Mouse (Mus musculus) liver, embryonic 15.5 days (tissue): ENCODE results near the gene Polr1e. TPM values are rescaled to one million over a fixed set of nuclear protein-coding genes. Genes with fewer than 3 reads are reported as not detected.

Source experiments
- ATAC-seq: fragments of 200-750 bp; cut with Nextera tagmentation; 2 replicates; pipeline ENCODE4 v1.8.0; 2017; ENCODE audit warnings: moderate number of reproducible peaks, mild to moderate bottlenecking, moderate library complexity; ENCODE audit not compliant: insufficient read depth
- H3K27ac ChIP-seq: fragments of 300-500 bp; sonication (generic); replicated peaks from 2 replicates; pipeline ENCODE4 v1.5.1; 2015; ENCODE audit warnings: mild to moderate bottlenecking, inconsistent platforms
- H3K27me3 ChIP-seq: fragments of 300-500 bp; sonication (generic); 2 replicates; pipeline ENCODE4 v1.6.1; 2015; ENCODE audit warnings: mild to moderate bottlenecking, inconsistent platforms
- H3K36me3 ChIP-seq: fragments of 300-500 bp; sonication (generic); replicated peaks from 2 replicates; pipeline ENCODE4 v1.6.1; 2015; ENCODE audit warnings: moderate library complexity, mild to moderate bottlenecking, inconsistent platforms
- H3K4me1 ChIP-seq: fragments of 300-500 bp; sonication (generic); replicated peaks from 2 replicates; pipeline ENCODE4 v1.6.1; 2015; ENCODE audit warnings: inconsistent platforms
- H3K4me2 ChIP-seq: fragments of 300-500 bp; sonication (generic); 2 replicates; pipeline ENCODE4 v1.6.1; 2015; ENCODE audit warnings: moderate library complexity, mild to moderate bottlenecking, inconsistent platforms
- H3K4me3 ChIP-seq: fragments of 300-500 bp; sonication (generic); replicated peaks from 2 replicates; pipeline ENCODE4 v1.5.1; 2015; ENCODE audit warnings: mild to moderate bottlenecking, inconsistent platforms
- H3K9ac ChIP-seq: fragments of 300-500 bp; sonication (generic); 2 replicates; pipeline ENCODE4 v1.6.1; 2015; ENCODE audit warnings: moderate library complexity, mild to moderate bottlenecking, inconsistent platforms
- H3K9me3 ChIP-seq: fragments of 300-500 bp; sonication (generic); replicated peaks from 2 replicates; pipeline ENCODE4 v1.6.1; 2016; ENCODE audit warnings: inconsistent platforms
- WGBS: fragments of 180-500 bp; shearing (Covaris S2); methylation state at CpG from one replicate; pipeline ENCODE4 v1.1.7; 2015; ENCODE audit warnings: mixed read lengths; ENCODE audit not compliant: insufficient replicate concordance; 5-methylcytosine and 5-hydroxymethylcytosine counted together
- polyA plus RNA-seq: library from polyadenylated mRNA; unstranded; fragments of >200 nt; fragmentation: Nextera tagmentation; extraction: Ambion mirVana; gene quantifications from 2 replicates; pipeline ENCODE4 v1.2.1, GENCODE M21; 2015

Gene Polr1e
- polyA plus RNA-seq, 1 experiment from 2014 or later: 15.6 TPM

- no peak for ATAC-seq
- no peak overlapping the region for H3K27ac ChIP-seq
Observed at GRCm38 (mm10) chr4:45005452-45005851, 12.9 kb upstream of the Polr1e start.

DNA sequence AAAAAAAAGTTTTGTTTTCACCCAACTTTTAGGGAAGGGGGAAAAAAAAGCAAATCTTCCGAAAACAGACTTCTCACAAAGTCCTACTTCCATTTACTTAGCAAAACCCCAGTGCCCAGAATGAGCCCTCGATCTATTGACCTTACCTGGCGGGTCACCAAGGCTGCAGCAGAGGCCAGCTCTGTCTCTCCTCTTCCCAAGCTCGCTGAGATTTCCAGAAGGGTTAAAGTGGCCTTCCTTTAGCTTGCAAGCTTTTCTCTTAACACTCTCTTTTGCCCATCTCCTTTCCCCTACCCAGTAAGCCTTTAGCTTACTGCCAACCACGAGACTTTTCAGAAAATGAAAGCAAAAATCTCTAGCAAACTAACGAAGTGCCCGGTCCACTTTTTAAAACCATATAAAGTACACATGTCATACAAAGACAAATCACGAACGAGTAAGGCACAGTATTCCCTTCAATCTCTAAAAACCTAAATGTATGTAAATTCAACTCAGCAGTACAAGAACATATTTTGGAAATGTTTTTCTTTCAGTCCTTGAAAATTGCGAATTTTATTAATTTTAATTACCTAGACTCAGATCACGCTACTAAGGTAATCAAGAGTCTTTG is 7.5 kb upstream of the Polr1e start:
- Histone ChIP-seq H3K27me3 (no peaks in the 10 kb centered on the region), H3K4me3 (peak overlapping the region; percentile 77), H3K9me3 (no peaks in the 10 kb centered on the region), H3K9ac (peak overlapping the region; percentile 82), H3K4me1 (peaks cover 27% of the 10 kb centered on the region), H3K36me3 (no peaks in the 10 kb centered on the region), H3K4me2 (peak overlapping the region; percentile 86), H3K27ac (peak overlapping the region; percentile 99)
- no peak for ATAC-seq
- WGBS: 11% methylated on average over 11 of the region's 11 CpGs

More at GRCm38 (mm10) chr4:45005452-45005851, 12.9 kb upstream of the Polr1e start:
- H3K4me3 ChIP-seq: no peak overlapping the region
- no peak overlapping the region for H3K4me2 ChIP-seq
- no peaks in the 10 kb centered on the region for H3K27me3 ChIP-seq
- H3K9ac ChIP-seq: no peak overlapping the region
- no peaks in the 10 kb centered on the region for H3K36me3 ChIP-seq
- peaks cover 18% of the 10 kb centered on the region for H3K4me1 ChIP-seq
- WGBS: 47% methylated on average over 3 of the region's 3 CpGs
- H3K9me3 ChIP-seq: no peaks in the 10 kb centered on the region

DNA sequence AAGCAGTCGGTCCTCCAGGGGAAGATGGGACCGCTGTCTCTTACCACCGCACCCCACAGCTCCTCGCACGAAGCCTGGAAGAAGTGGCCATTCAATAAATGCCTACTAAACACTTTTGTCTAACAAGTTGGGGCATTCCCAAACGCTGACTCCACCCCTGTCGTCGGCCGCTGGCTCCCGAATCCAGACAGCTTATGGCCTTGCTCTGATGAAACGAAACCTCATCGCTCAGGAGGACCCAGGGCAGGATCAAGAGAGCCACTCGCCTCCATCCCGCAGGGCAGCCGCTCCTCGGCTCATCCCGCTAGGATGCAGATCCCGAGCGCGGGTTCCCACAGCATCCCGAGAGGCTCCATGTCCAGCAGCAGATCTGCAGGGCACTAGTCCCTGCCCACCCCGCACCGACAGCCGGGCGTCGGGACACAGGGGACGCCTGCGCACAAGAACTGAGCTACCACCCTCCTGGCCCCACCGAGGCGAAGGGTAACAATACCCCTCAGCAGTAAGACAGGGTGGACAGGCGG is 6.7 kb upstream of the Polr1e start:
- peak overlapping the region; percentile 82 for H3K9ac ChIP-seq
- WGBS: under 1% methylated on average over 31 of the region's 31 CpGs
- H3K36me3 ChIP-seq: no peaks in the 10 kb centered on the region
- ATAC-seq: no peak
- peak overlapping the region; percentile 86 for H3K4me2 ChIP-seq
- peaks cover 27% of the 10 kb centered on the region for H3K4me1 ChIP-seq
- H3K27ac ChIP-seq: peak overlapping the region; percentile 99
- no peaks in the 10 kb centered on the region for H3K9me3 ChIP-seq
- peak overlapping the region; percentile 77 for H3K4me3 ChIP-seq
- no peaks in the 10 kb centered on the region for H3K27me3 ChIP-seq

- H3K4me1 ChIP-seq: peaks cover 27% of the 10 kb centered on the region
- peak; percentile 95 for ATAC-seq
- H3K36me3 ChIP-seq: no peaks in the 10 kb centered on the region
- H3K4me3 ChIP-seq: peak within 1 kb of the TSS; percentile 77
- H3K4me2 ChIP-seq: peak within 1 kb of the TSS; percentile 86
- no peaks in the 10 kb centered on the region for H3K27me3 ChIP-seq
- H3K27ac ChIP-seq: peak within 1 kb of the TSS; percentile 99
- H3K9me3 ChIP-seq: no peaks in the 10 kb centered on the region
- peak within 1 kb of the TSS; percentile 82 for H3K9ac ChIP-seq
- WGBS: under 1% methylated on average over 61 of the region's 63 CpGs
Observed at GRCm38 (mm10) chr4:45012105-45012975, 6.0 kb upstream of the Polr1e start, which contains the start of gene Zbtb5. TSS of gene Zbtb5 (minus strand) at chr4:45012412.

- H3K4me3 ChIP-seq: peak overlapping the region; percentile 71
- H3K9me3 ChIP-seq: no peaks in the 10 kb centered on the region
- H3K4me1 ChIP-seq: peaks cover 30% of the 10 kb centered on the region
- no peak for ATAC-seq
- under 1% methylated on average over 13 of the region's 13 CpGs for WGBS
- H3K36me3 ChIP-seq: no peaks in the 10 kb centered on the region
- H3K27ac ChIP-seq: peak overlapping the region; percentile 99
- H3K27me3 ChIP-seq: no peaks in the 10 kb centered on the region
- peak overlapping the region; percentile 86 for H3K4me2 ChIP-seq
- peak overlapping the region; percentile 77 for H3K9ac ChIP-seq
Observed at GRCm38 (mm10) chr4:45013031-45013431, 5.4 kb upstream of the Polr1e start.

DNA sequence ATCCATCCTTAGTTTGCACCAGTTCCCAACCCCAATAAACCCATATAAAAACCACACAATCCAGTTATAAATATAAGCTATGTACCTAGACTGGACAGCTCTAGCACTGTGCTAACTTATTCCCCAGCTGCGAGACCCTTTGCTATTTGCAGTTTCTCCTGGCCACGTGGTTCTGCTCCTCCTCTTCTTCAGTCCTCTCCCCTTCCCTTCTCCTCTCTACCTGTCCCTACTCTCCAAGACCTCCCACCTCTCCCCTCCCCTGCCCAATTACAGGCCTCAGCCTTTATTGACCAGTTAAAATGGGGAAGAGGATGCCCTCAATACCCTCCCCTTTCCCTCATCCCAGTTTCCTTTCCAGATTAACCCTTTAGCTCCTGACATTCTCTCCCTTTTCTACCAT is 4.8 kb upstream of the Polr1e start:
- Histone ChIP-seq H3K9ac (peak overlapping the region; percentile 77), H3K4me2 (peak overlapping the region; percentile 86), H3K36me3 (no peaks in the 10 kb centered on the region), H3K9me3 (no peaks in the 10 kb centered on the region), H3K27me3 (no peaks in the 10 kb centered on the region), H3K4me3 (peak overlapping the region; percentile 71), H3K4me1 (peaks cover 32% of the 10 kb centered on the region), H3K27ac (peak overlapping the region; percentile 99)
- WGBS: 5% methylated on average over 2 of the region's 2 CpGs
- ATAC-seq: no peak

GRCm38 (mm10) chr4:45015615-45016014 is 2.8 kb upstream of the Polr1e start:
- ATAC-seq: no peak
- H3K9me3 ChIP-seq: no peaks in the 10 kb centered on the region
- H3K27me3 ChIP-seq: no peaks in the 10 kb centered on the region
- peaks cover 40% of the 10 kb centered on the region for H3K4me1 ChIP-seq
- H3K9ac ChIP-seq: no peak overlapping the region
- WGBS: 7% methylated on average over 3 of the region's 3 CpGs
- H3K36me3 ChIP-seq: no peaks in the 10 kb centered on the region
- H3K4me2 ChIP-seq: no peak overlapping the region
- H3K4me3 ChIP-seq: no peak overlapping the region
- no peak overlapping the region for H3K27ac ChIP-seq

DNA sequence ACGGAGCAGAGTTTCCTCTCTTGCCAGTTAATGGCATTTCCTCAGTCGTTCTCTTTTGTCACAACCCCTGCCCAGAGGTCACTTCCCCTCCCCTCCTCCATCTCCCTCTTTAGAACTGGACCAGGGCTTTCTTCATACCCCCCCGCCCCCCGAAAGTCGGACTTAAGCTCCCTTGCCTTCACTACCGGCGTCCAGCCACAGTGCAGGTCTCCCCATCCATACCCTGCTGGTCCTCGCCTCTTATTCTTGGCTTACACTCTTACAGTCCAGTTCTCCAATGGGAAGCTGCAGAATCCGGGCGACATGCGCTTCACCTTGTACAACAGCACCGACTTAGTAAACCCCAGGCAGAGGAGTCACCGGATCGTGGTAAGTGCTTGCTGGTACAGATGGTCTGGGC is 626 bp downstream of the Polr1e start:
- H3K4me2 ChIP-seq: peak overlapping the region; percentile 95
- H3K27me3 ChIP-seq: no peaks in the 10 kb centered on the region
- 0 out of 2 replicates have a peak, but pooled peaks cover 12% of the 10 kb centered on the region for H3K36me3 ChIP-seq
- no peaks in the 10 kb centered on the region for H3K9me3 ChIP-seq
- under 1% methylated on average over 14 of the region's 14 CpGs for WGBS
- H3K4me3 ChIP-seq: peak overlapping the region; percentile 80
- peak overlapping the region; percentile 66 for H3K9ac ChIP-seq
- peaks cover 30% of the 10 kb centered on the region for H3K4me1 ChIP-seq
- peak; percentile 17; the same call in 1 of the 2 replicates for ATAC-seq
- no peak overlapping the region for H3K27ac ChIP-seq

DNA sequence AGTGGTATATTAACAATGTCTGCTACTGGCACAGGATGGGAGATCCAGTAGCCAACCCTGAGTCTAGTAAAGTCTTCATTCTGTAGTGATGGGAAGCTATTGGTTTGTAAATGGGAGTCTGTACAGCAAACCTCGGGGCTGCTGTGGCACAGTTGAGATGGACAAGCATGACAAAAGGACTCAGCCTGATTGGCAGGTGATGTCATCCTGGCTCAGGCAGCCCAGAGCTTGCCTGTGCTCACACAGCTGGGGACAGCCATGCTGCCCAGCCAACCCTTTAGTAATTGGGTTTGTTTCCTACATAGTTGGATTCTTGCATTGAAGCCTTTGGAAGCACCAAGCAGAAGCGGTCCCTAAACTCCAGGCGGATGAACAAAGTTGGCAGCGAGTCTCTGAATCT is 8.1 kb downstream of the Polr1e start:
- Histone ChIP-seq H3K27me3 (no peaks in the 10 kb centered on the region), H3K27ac (no peak overlapping the region), H3K36me3 (peaks cover 26% of the 10 kb centered on the region), H3K9me3 (no peaks in the 10 kb centered on the region), H3K4me1 (no peaks in the 10 kb centered on the region), H3K4me2 (no peak overlapping the region), H3K4me3 (no peak overlapping the region), H3K9ac (no peak overlapping the region)
- 91% methylated on average over 4 of the region's 4 CpGs for WGBS
- ATAC-seq: no peak

DNA sequence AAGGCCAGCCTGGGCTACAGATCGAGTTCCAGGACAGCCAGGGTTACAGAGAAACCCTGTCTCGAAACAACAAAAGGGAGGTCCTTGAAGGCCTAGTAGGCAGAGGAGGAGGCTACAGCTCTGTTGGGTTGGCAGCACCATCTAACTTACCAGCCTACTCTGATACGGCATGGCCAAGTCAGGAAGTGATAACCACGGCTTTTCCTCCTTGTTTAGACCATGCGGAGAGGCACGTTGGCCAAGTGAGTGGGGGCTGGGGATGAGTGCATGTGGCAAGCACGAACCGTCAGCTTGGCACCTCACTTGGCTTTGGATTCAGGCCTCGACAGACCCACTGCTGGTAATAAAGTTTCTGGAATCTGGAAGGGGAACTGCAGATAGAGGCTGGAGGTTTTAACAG is 14.2 kb downstream of the Polr1e start:
- Histone ChIP-seq H3K9ac (no peak overlapping the region), H3K4me3 (no peak overlapping the region), H3K4me2 (no peak overlapping the region), H3K4me1 (peaks cover 11% of the 10 kb centered on the region; the same call in 1 of the 2 replicates), H3K36me3 (peaks cover 26% of the 10 kb centered on the region), H3K9me3 (no peaks in the 10 kb centered on the region), H3K27me3 (no peaks in the 10 kb centered on the region), H3K27ac (no peak overlapping the region)
- 37% methylated on average over 9 of the region's 9 CpGs for WGBS
- ATAC-seq: no peak
